Mouse (Mus musculus) myocyte (in vitro differentiated cells): ENCODE measurements at regions not wholly inside any gene's neighbourhood (a gene's known extent, or its start where the extent isn't known, plus 50 kb on each side); places are given as distances from the start of the nearest gene placed in this dataset.

Source experiments
- MYOD1 ChIP-seq, 3 experiments: IDR thresholded peaks; one replicate each; pipeline ENCODE4 v1.6.1; 2011; ENCODE audit warnings: control low read depth in 2 of 3, low read depth in 2 of 3, mild to moderate bottlenecking in 2 of 3, moderate library complexity in 1 of 3; ENCODE audit not compliant: insufficient read length in 2 of 3, control insufficient read depth in 1 of 3
- POLR2A ChIP-seq: IDR thresholded peaks from one replicate; pipeline ENCODE4 v1.6.1; 2011; ENCODE audit warnings: low read depth, mild to moderate bottlenecking, control low read depth, moderate library complexity; ENCODE audit not compliant: insufficient read length
- POLR2AphosphoS2 ChIP-seq: IDR thresholded peaks from one replicate; pipeline ENCODE4 v1.6.1; 2011; ENCODE audit warnings: low read depth, control low read depth; ENCODE audit not compliant: insufficient read length

DNA sequence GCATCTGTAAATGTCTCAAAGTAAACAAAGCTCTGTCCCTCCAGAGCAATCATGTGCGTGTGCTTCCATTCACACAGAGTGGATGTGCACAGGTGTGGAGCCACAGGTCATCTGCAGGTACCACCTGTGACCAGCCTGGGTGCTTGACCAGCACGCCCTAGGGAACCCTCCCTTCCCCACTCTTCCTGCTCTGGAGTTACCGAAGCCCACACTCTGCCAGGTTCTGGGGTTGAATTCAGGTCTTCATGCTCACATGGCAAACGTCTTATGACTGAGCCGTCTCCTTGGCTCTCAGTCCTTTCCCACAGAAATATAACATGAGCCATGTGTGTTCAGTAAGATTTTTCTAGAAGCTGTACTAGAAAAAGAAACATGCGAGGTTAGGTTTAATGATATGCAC is 140.0 kb upstream of the Irf2bp2 start:
- no peak for TF ChIP-seq POLR2AphosphoS2
- TF ChIP-seq POLR2A, result no peak
- TF ChIP-seq MYOD1 (IDR thresholded peaks at IDR 0.05; ENCODE audit: control insufficient read depth in 1 of 3, insufficient read length in 2 of 3, low read depth in 2 of 3), result no peak
